Mouse (Mus musculus) liver, embryonic 14.5 days (tissue): Measurements from ENCODE around the gene Pcp4l1.

ENCODE experiments used
- CTCF ChIP-seq: IDR thresholded peaks from 2 replicates; pipeline ENCODE4 v1.5.1; 2016; ENCODE audit warnings: antibody characterized with exemption, low read depth, control low read depth
- EP300 ChIP-seq: IDR thresholded peaks from 2 replicates; pipeline ENCODE4 v1.6.1; 2016; ENCODE audit warnings: antibody characterized with exemption, low read depth

- TF ChIP-seq CTCF (peak; percentile 95), EP300 (no peak)
These were observed 42.4 kb upstream of the Pcp4l1 start for GRCm38 (mm10) chr1:171238463-171238862.
